16 mouse cellular contexts compared by ENCODE assay signal in genomic region chr2:84999486-85000181, GRCm38 (mm10). TPM values are rescaled to one million over a fixed set of nuclear protein-coding genes. Genes with fewer than 3 reads are reported as not detected.
DNase-seq lines count a peak whose midpoint lies in the region; ATAC-seq and TF ChIP-seq lines count a peak whose summit lies in the region.
"Had no signal": no experiment of that assay in that cellular context is flagged by ENCODE, and none has a peak within 500 bp of the region (broad histone marks: within the 10 kb centered on the region; RNA-seq: fewer than 3 reads in every experiment).

No protein-coding gene starts in this region.

- H3K4me2 ChIP-seq in liver, embryonic 16.5 days (ENCODE audit: low read depth, low read length) = no peak overlapping the region
- H3K4me2 ChIP-seq: midbrain, embryonic 11.5 days had no signal

- no peak overlapping the region for H3K4me3 ChIP-seq in bone marrow, adult 2 months (replicated peaks; ENCODE audit: control insufficient read depth, low read depth, low read length)
- no peak overlapping the region for H3K4me3 ChIP-seq in liver, embryonic 16.5 days (ENCODE audit: low read depth, low read length)
- H3K4me3 ChIP-seq in thymus, adult 2 months (ENCODE audit: control insufficient read depth, insufficient read depth, low read length) = no peak overlapping the region

- H3K27ac ChIP-seq in bone marrow, adult 2 months (ENCODE audit: control insufficient read depth, insufficient read depth, low read depth, low read length, poor library complexity) = peak overlapping the region; percentile 42; the same call in 1 of the 2 replicates
- no peak overlapping the region for H3K27ac ChIP-seq in liver, embryonic 16.5 days (ENCODE audit: low read length)
- no peak overlapping the region for H3K27ac ChIP-seq in thymus, adult 2 months (ENCODE audit: control insufficient read depth, insufficient read depth, low read length)

- H3K4me1 ChIP-seq in bone marrow, adult 2 months (ENCODE audit: control insufficient read depth, insufficient read depth, low read length) = peaks cover 2% of the 10 kb centered on the region
- H3K4me1 ChIP-seq in liver, embryonic 16.5 days (ENCODE audit: control insufficient read depth, low read depth, low read length) = peaks cover 28% of the 10 kb centered on the region
- no peaks in the 10 kb centered on the region for H3K4me1 ChIP-seq in thymus, adult 2 months (replicated peaks; ENCODE audit: control insufficient read depth, insufficient read depth, low read length)

- WGBS in bone marrow, adult 2 months = 42% methylated on average over 3 of the region's 3 CpGs
- 57% methylated on average over 3 of the region's 3 CpGs for WGBS in liver, embryonic 16.5 days (ENCODE audit: insufficient replicate concordance)
- 80% methylated on average over 3 of the region's 3 CpGs for WGBS in thymus, adult 2 months

- no peaks in the 10 kb centered on the region for H3K9me3 ChIP-seq in liver, embryonic 16.5 days (replicated peaks; ENCODE audit: control insufficient read depth, low read length)
- H3K9me3 ChIP-seq: G1E had no signal

- H3K9ac ChIP-seq in liver, embryonic 16.5 days (ENCODE audit: low read depth, low read length) = no peak overlapping the region

- TF ChIP-seq CTCF in bone marrow, adult 2 months (IDR thresholded peaks at IDR 0.05; ENCODE audit: control insufficient read depth, insufficient read depth, low read length) = no peak
- no peak for TF ChIP-seq CTCF in thymus, adult 2 months (IDR thresholded peaks at IDR 0.05; ENCODE audit: borderline replicate concordance, control insufficient read depth, extremely low read depth, insufficient read depth, low read length, poor library complexity)

- no peaks in the 10 kb centered on the region for H3K36me3 ChIP-seq in liver, embryonic 16.5 days (ENCODE audit: control insufficient read depth, insufficient read depth)
- no peaks in the 10 kb centered on the region for H3K36me3 ChIP-seq in thymus, adult 2 months (ENCODE audit: control insufficient read depth, insufficient read depth, low read length)
- H3K36me3 ChIP-seq: G1E had no signal

- no peaks in the 10 kb centered on the region; the same call in 1 of the 2 replicates for H3K27me3 ChIP-seq in liver, embryonic 16.5 days (ENCODE audit: control insufficient read depth, insufficient read depth, low read depth, low read length)
- no peaks in the 10 kb centered on the region for H3K27me3 ChIP-seq in thymus, adult 2 months (ENCODE audit: control insufficient read depth, insufficient read depth, low read length)

- no peak for TF ChIP-seq POLR2A in bone marrow, adult 2 months (IDR thresholded peaks at IDR 0.05; ENCODE audit: borderline replicate concordance, control insufficient read depth, low read depth, low read length)
- no peak for TF ChIP-seq POLR2A in thymus, adult 2 months (IDR thresholded peaks at IDR 0.05; ENCODE audit: control insufficient read depth, extremely low read depth, insufficient read depth, low read length, poor library complexity)

- DNase-seq in thymus, postnatal 25 days = no peak
- DNase-seq in thymus, adult 2 months = no peak
- no peak for DNase-seq in urinary bladder, postnatal 36 days (ENCODE audit: low spot score in 2 of 2)
- DNase-seq: adrenal gland, adult 8-10 months; cerebellum, adult 8-10 months; spleen, adult 18-20 months had no signal

- ATAC-seq in common myeloid progenitor, adult 5-6 weeks (replicated peaks; ENCODE audit: low read depth, poor library complexity, severe bottlenecking) = peak; percentile 72
- peak; percentile 18 to 74; a peak in 3 of 4 replicates for ATAC-seq in hematopoietic stem cell, adult 5-6 weeks (replicated peaks in 1 of 2; ENCODE audit: insufficient read depth in 1 of 2, low FRiP score in 2 of 2, low TSS enrichment in 1 of 2, low read depth in 1 of 2, poor library complexity in 2 of 2, severe bottlenecking in 2 of 2)
- peak; percentile 52; the same call in 1 of the 2 replicates for ATAC-seq in liver, embryonic 16.5 days (ENCODE audit: low read depth)

RNA-seq across cellular contexts. Expression of gene Prg3, which starts 11.6 kb away (rescaled TPM):
- 10.6 and 22.8 TPM in 2 replicates for polyA plus RNA-seq in bone marrow, adult 2 months (2011; ENCODE audit: insufficient read depth, insufficient read length, low replicate concordance, missing spikeins)
- 2.8 and 7.1 TPM in 2 replicates for total RNA-seq in common myeloid progenitor, adult 5-6 weeks (2017)
- total RNA-seq in hematopoietic stem cell, adult 5-6 weeks (2017) = 3.0 and 8.4 TPM in 2 replicates
- 5.0 and 5.6 TPM in 2 replicates for polyA plus RNA-seq in liver, embryonic 16.5 days (2015; fragmentation: Nextera tagmentation; extraction: Ambion mirVana)
- polyA plus RNA-seq in thymus, adult 2 months (2012; rRNA removed) = 0.48 and 0.88 TPM in 2 replicates
- total RNA-seq: adrenal gland, adult 8-10 months; left cerebral cortex, adult 18-20 months had no signal
- polyA plus RNA-seq: hindbrain, embryonic 11.5 days; midbrain, embryonic 11.5 days; neural tube, embryonic 14.5 days; urinary bladder, adult 2 months had no signal

RNA-seq across cellular contexts. Expression of gene Prg2, which starts 19.4 kb away (rescaled TPM):
- polyA plus RNA-seq in bone marrow, adult 2 months (2011; ENCODE audit: insufficient read depth, insufficient read length, low replicate concordance, missing spikeins) = 248 and 464 TPM in 2 replicates
- 26.2 and 36.6 TPM in 2 replicates for total RNA-seq in common myeloid progenitor, adult 5-6 weeks (2017)
- 86.3 and 239 TPM in 2 replicates for total RNA-seq in hematopoietic stem cell, adult 5-6 weeks (2017)
- polyA plus RNA-seq in liver, embryonic 16.5 days (2015; fragmentation: Nextera tagmentation; extraction: Ambion mirVana) = 71.0 and 84.0 TPM in 2 replicates
- polyA plus RNA-seq in thymus, adult 2 months (2012; rRNA removed) = 3.3 and 5.5 TPM in 2 replicates
- total RNA-seq: adrenal gland, adult 8-10 months; left cerebral cortex, adult 18-20 months had no signal
- polyA plus RNA-seq: G1E; hindbrain, embryonic 11.5 days; neural tube, embryonic 14.5 days had no signal

RNA-seq across cellular contexts. Expression of gene Ssrp1, which starts 37.4 kb away (rescaled TPM):
- polyA plus RNA-seq in bone marrow, adult 2 months (2011; ENCODE audit: insufficient read depth, insufficient read length, low replicate concordance, missing spikeins) = 140 and 170 TPM in 2 replicates
- total RNA-seq in common myeloid progenitor, adult 5-6 weeks (2017) = 433 and 486 TPM in 2 replicates
- total RNA-seq in hematopoietic stem cell, adult 5-6 weeks (2017) = 390 and 439 TPM in 2 replicates
- polyA plus RNA-seq in liver, embryonic 16.5 days (2015; fragmentation: Nextera tagmentation; extraction: Ambion mirVana) = 127 and 134 TPM in 2 replicates
- polyA plus RNA-seq in thymus, adult 2 months (2012; rRNA removed) = 248 and 287 TPM in 2 replicates

RNA-seq across cellular contexts. Expression of gene P2rx3, which starts 37.6 kb away (rescaled TPM):
- polyA plus RNA-seq in bone marrow, adult 2 months (2011; ENCODE audit: insufficient read depth, insufficient read length, low replicate concordance, missing spikeins) = 1.2 and 3.8 TPM in 2 replicates
- not detected in 2 replicates for total RNA-seq in common myeloid progenitor, adult 5-6 weeks (2017)
- total RNA-seq in hematopoietic stem cell, adult 5-6 weeks (2017) = 0.69 TPM in 1 of 2 replicates, not detected in the other
- polyA plus RNA-seq in liver, embryonic 16.5 days (2015; fragmentation: Nextera tagmentation; extraction: Ambion mirVana) = 0.46 and 0.55 TPM in 2 replicates
- 0.38 and 0.54 TPM in 2 replicates for polyA plus RNA-seq in thymus, adult 2 months (2012; rRNA removed)
- polyA plus RNA-seq: G1E had no signal

RNA-seq across cellular contexts. Expression of gene Tnks1bp1, which starts 48.2 kb away (rescaled TPM):
- 5.0 and 8.0 TPM in 2 replicates for polyA plus RNA-seq in bone marrow, adult 2 months (2011; ENCODE audit: insufficient read depth, insufficient read length, low replicate concordance, missing spikeins)
- total RNA-seq in common myeloid progenitor, adult 5-6 weeks (2017) = 2.9 and 5.1 TPM in 2 replicates
- total RNA-seq in hematopoietic stem cell, adult 5-6 weeks (2017) = 9.9 and 15.9 TPM in 2 replicates
- 5.4 and 6.4 TPM in 2 replicates for polyA plus RNA-seq in liver, embryonic 16.5 days (2015; fragmentation: Nextera tagmentation; extraction: Ambion mirVana)
- 32.5 and 36.9 TPM in 2 replicates for polyA plus RNA-seq in thymus, adult 2 months (2012; rRNA removed)

Comparison
In these comparisons a context has a peak if more than half of its experiments do, and no peak if none do; other contexts are left out.
1. RNA of gene Prg2, which starts 19.4 kb away (polyA plus RNA-seq): 248 to 464 TPM in bone marrow, adult 2 months and 71.0 to 84.0 TPM in liver, embryonic 16.5 days; 3.3 to 5.5 TPM in thymus, adult 2 months; every median in the first group is over 10 times any median in the second.
2. Peak in every context shown above with its lines, with median percentiles within 50 percentile points of each other: ATAC-seq.